Mouse (Mus musculus) adrenal gland, postnatal 4 days (tissue): ENCODE measurements around the gene Rwdd2a. TPM values are rescaled to one million over a fixed set of nuclear protein-coding genes. Genes with fewer than 3 reads are reported as not detected.
"Not testable (repeated sequence)": the region's sequence is repeated elsewhere in the genome, so short reads cannot be mapped to it uniquely, and the experiment has no call there.

Source experiments
- DNase-seq, 2 experiments: peaks; one replicate each; pipeline ENCODE4 v3.0.0; 2021 to 2022; ENCODE audit warnings: low spot score in 2 of 2, mixed read lengths in 2 of 2
- total RNA-seq, 2 experiments: library from RNA; stranded (reverse); gene quantifications; 2 replicates each; pipeline ENCODE4 v1.2.3; 2021

Gene Rwdd2a
- total RNA-seq, 2 experiments from 2014 or later, result 14.2 to 15.1 TPM

- no peak for DNase-seq
These were observed 15.4 kb downstream of the Rwdd2a start for GRCm38 (mm10) chr9:86587019-86587795.

GRCm38 (mm10) chr9:86592676-86593668 is 21.2 kb downstream of the Rwdd2a start:
- no peak for DNase-seq

GRCm38 (mm10) chr9:86594357-86594767 is 22.6 kb downstream of the Rwdd2a start:
- not testable (repeated sequence) for DNase-seq

- not testable (repeated sequence) for DNase-seq
These were observed 25.2 kb downstream of the Rwdd2a start for GRCm38 (mm10) chr9:86596983-86597382.

GRCm38 (mm10) chr9:86599723-86600303 is 28.0 kb downstream of the Rwdd2a start:
- no peak for DNase-seq

GRCm38 (mm10) chr9:86605776-86606175 is 34.0 kb downstream of the Rwdd2a start:
- DNase-seq, result no peak

- no peak for DNase-seq
These were observed 40.3 kb downstream of the Rwdd2a start for GRCm38 (mm10) chr9:86612091-86612490.

- DNase-seq, result no peak
These were observed 44.0 kb downstream of the Rwdd2a start for GRCm38 (mm10) chr9:86615765-86616164.

- no peak for DNase-seq
These were observed 46.2 kb downstream of the Rwdd2a start for GRCm38 (mm10) chr9:86617837-86618492.

GRCm38 (mm10) chr9:86619341-86620139 is 47.7 kb downstream of the Rwdd2a start:
- DNase-seq, result no peak

GRCm38 (mm10) chr9:86622062-86622461 is 50.3 kb downstream of the Rwdd2a start:
- no peak for DNase-seq

GRCm38 (mm10) chr9:86624039-86624438 is 52.2 kb downstream of the Rwdd2a start:
- DNase-seq, result no peak

Other genes with a start within 250 kb of the Rwdd2a start
- 1 to 10 TPM; 4.3 to 5.1 TPM for gene Ube2cbp, start 107.0 kb upstream of the Rwdd2a start, total RNA-seq
- gene Dop1a, start 104.8 kb upstream of the Rwdd2a start, total RNA-seq, result 10 to 100 TPM; 34.3 to 35.3 TPM
- gene Pgm3, start 149 bp upstream of the Rwdd2a start, total RNA-seq, result 10 to 100 TPM; 36.3 to 38.5 TPM
- 100 to 1,000 TPM; 339 to 341 TPM for gene Me1, start 124.0 kb downstream of the Rwdd2a start, total RNA-seq
- 100 to 1,000 TPM in 1 of 2 experiments, 10 to 100 TPM in 1; 97.7 to 108 TPM for gene Prss35, start 171.7 kb downstream of the Rwdd2a start, total RNA-seq